Mouse (Mus musculus) liver, adult 2 months (tissue): ENCODE results near the gene Actn1. TPM values are rescaled to one million over a fixed set of nuclear protein-coding genes. Genes with fewer than 3 reads are reported as not detected.

Experiments used
- DNase-seq: peaks from one replicate; pipeline ENCODE4 v3.0.0-alpha.2; 2011; ENCODE audit warnings: low read depth, low spot score; ENCODE audit errors: extremely low read depth
- H3K27ac ChIP-seq: fragments of 200-500 bp; replicated peaks from 2 replicates; pipeline ENCODE4 v1.5.1; 2012; ENCODE audit warnings: low read depth, mild to moderate bottlenecking, control low read depth, inconsistent platforms, low read length; ENCODE audit not compliant: insufficient read depth
- H3K27me3 ChIP-seq: fragments of 200-500 bp; 2 replicates; pipeline ENCODE4 v1.6.1; 2012; ENCODE audit warnings: mild to moderate bottlenecking, moderate library complexity, low read length, inconsistent platforms; ENCODE audit not compliant: control insufficient read depth, insufficient read depth
- H3K36me3 ChIP-seq: fragments of 200-500 bp; 2 replicates; pipeline ENCODE4 v1.6.1; 2012; ENCODE audit warnings: low read length, inconsistent platforms; ENCODE audit not compliant: control insufficient read depth, insufficient read depth
- H3K4me1 ChIP-seq: fragments of 200-500 bp; 2 replicates; pipeline ENCODE4 v1.6.1; 2011; ENCODE audit warnings: low read length; ENCODE audit not compliant: control insufficient read depth, insufficient read depth
- H3K4me3 ChIP-seq: fragments of 200-500 bp; 2 replicates; pipeline ENCODE4 v1.5.1; 2011; ENCODE audit warnings: low read depth, mild to moderate bottlenecking, control low read depth, low read length, moderate library complexity; ENCODE audit not compliant: insufficient read depth
- H3K79me2 ChIP-seq: fragments of 200-500 bp; 2 replicates; pipeline ENCODE4 v1.6.1; 2012; ENCODE audit warnings: inconsistent platforms, mild to moderate bottlenecking, low read length, moderate library complexity; ENCODE audit not compliant: control insufficient read depth, insufficient read depth
- H3K9ac ChIP-seq: fragments of 200-500 bp; 2 replicates; pipeline ENCODE4 v1.6.1; 2012; ENCODE audit warnings: low read depth, mild to moderate bottlenecking, control low read depth, inconsistent platforms, low read length
- CTCF ChIP-seq: fragments of 200-500 bp; IDR thresholded peaks from 2 replicates; pipeline ENCODE4 v1.5.1; 2011; ENCODE audit warnings: low read depth, low read length, control low read depth
- POLR2A ChIP-seq: fragments of 200-500 bp; IDR thresholded peaks from 2 replicates; pipeline ENCODE4 v1.6.1; 2011; ENCODE audit warnings: low read length, control low read depth; ENCODE audit not compliant: insufficient read depth; ENCODE audit errors: extremely low read depth
- WGBS: fragments of 180-500 bp; shearing (Covaris S2); methylation state at CpG from one replicate; pipeline ENCODE4 v1.1.7; 2018; 5-methylcytosine and 5-hydroxymethylcytosine counted together
- polyA plus RNA-seq: library from polyadenylated mRNA; depleted of rRNA; stranded (reverse); fragments of >200 nt; gene quantifications from 2 replicates; pipeline ENCODE4 v1.2.3, GENCODE M21; 2012
- total RNA-seq: library from RNA; depleted of rRNA; stranded (reverse); fragments of >200 nt; gene quantifications from 2 replicates; pipeline ENCODE4 v1.2.3, GENCODE M21; 2014

The Actn1 gene
- total and polyA plus RNA-seq, 2 experiments: 15.4 to 17.6 TPM

GRCm38 (mm10) chr12:80166651-80167050, 93.5 kb downstream of the Actn1 start:
- Histone ChIP-seq H3K79me2 (no peaks in the 10 kb centered on the region), H3K27ac (no peak overlapping the region), H3K4me3 (no peak overlapping the region), H3K27me3 (no peaks in the 10 kb centered on the region), H3K9ac (no peak overlapping the region), H3K36me3 (peaks cover 2% of the 10 kb centered on the region; the same call in 1 of the 2 replicates), H3K4me1 (no peaks in the 10 kb centered on the region)
- DNase-seq: no peak
- no peak for TF ChIP-seq CTCF
- TF ChIP-seq POLR2A: no peak
- 85% methylated on average over 4 of the region's 4 CpGs for WGBS

DNA sequence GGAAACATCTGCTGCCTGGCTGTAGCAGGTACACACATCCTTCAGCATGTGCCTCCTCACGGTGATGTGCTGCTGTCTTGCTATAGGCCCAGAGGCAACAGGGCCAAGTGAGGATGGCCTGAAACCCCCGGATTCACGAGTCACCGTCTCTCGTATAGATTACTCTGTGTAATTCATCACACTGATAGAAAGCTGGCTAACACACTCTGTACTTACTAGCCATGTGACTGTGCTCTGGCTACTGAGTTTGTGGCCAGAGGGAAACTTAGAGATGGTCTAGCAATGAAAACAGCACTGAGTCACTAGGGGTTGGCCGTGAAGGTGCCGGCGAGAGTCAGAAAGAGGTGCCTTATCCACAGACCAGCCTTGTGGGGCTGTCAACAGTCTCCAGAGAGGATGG, 95.6 kb downstream of the Actn1 start:
- no peaks in the 10 kb centered on the region for H3K27me3 ChIP-seq
- H3K27ac ChIP-seq: no peak overlapping the region
- TF ChIP-seq POLR2A (no peak), CTCF (no peak)
- no peaks in the 10 kb centered on the region for H3K4me1 ChIP-seq
- H3K4me3 ChIP-seq: no peak overlapping the region
- 96% methylated on average over 8 of the region's 8 CpGs for WGBS
- H3K36me3 ChIP-seq: no peaks in the 10 kb centered on the region
- no peaks in the 10 kb centered on the region for H3K79me2 ChIP-seq
- H3K9ac ChIP-seq: no peak overlapping the region
- no peak for DNase-seq

DNA sequence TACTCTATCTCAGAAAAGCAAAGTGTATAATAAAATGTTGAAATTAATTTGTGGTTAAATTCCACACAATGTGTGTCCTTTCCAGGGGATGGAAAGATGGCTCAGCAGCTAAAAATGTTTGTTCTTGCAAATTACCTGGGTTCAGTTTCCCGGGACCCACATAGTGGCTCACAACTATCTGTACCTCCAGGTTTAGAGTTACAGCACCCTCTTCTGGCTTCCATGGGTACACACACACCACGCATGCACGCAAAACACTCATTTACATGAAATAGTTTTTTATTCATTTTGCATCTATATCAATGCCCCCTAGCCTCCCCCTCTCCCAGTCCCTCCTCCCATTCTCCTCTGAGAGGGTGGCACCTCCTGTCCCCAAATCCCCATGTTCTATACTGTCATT, 97.7 kb downstream of the Actn1 start:
- WGBS: 84% methylated on average over 3 of the region's 3 CpGs
- no peak for DNase-seq
- TF ChIP-seq CTCF (no peak), POLR2A (no peak)

DNA sequence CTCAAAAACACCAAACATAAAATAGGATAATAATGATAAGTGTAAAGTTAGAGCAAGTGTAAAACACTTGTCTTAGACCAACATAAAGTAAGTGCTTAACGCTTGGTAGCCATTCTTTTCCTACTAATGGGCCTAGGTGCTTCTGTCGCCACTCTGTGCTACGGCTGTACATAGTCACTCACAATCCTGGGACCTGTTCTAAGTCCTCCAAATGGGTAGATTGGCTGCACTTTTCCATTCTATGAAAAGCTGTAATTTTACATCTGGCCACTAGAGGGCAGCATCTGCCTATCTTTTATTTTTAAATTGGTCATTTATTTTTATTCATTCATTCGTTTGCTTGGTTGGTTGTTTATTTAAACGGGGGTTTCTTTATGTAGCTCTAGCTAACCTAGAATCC, 102.5 kb downstream of the Actn1 start:
- Histone ChIP-seq H3K27me3 (no peaks in the 10 kb centered on the region), H3K4me3 (no peak overlapping the region), H3K36me3 (no peaks in the 10 kb centered on the region), H3K4me1 (no peaks in the 10 kb centered on the region), H3K79me2 (no peaks in the 10 kb centered on the region), H3K27ac (no peak overlapping the region), H3K9ac (no peak overlapping the region)
- WGBS: 7% methylated on average over 5 of the region's 5 CpGs
- peak; percentile 38 for DNase-seq
- no peak for TF ChIP-seq POLR2A
- peak; percentile 33; the same call in 1 of the 2 replicates for TF ChIP-seq CTCF

More for the DNA sequence above, 97.7 kb downstream of the Actn1 start:
- no peaks in the 10 kb centered on the region for H3K27me3 ChIP-seq
- H3K79me2 ChIP-seq: no peaks in the 10 kb centered on the region
- no peaks in the 10 kb centered on the region for H3K4me1 ChIP-seq
- H3K9ac ChIP-seq: no peak overlapping the region
- H3K36me3 ChIP-seq: no peaks in the 10 kb centered on the region
- no peak overlapping the region for H3K27ac ChIP-seq
- H3K4me3 ChIP-seq: no peak overlapping the region

DNA sequence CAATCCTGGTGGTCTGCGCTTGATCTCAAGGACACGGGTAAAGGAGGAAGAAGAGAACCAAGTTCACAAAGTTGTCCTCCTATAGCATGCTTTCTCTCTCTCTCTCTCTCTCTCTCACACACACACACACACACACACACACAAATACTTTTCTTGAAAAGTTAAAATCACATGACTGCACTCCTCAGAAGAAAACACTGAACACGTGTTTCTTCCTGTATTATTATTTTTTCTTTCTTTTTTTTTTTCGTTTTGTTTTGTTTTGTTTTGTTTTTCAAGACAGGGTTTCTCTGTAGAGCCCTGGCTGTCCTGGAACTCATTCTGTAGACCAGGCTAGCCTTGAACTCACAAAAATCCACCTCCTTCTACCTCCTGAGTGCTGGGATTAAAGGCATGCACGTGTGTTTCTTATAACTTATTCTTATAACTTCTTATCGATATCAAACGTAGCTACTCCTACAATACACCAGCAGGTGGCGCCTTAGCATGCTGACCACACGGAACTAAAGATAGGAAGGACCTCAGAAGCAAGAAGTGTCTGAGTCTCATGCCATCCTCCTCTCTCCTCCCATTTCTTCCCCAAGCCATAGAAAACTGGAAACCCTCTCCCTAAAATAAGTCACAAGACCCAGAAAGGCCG, 106.4 kb downstream of the Actn1 start:
- peak; percentile 63 for DNase-seq

GRCm38 (mm10) chr12:80153078-80153477, 107.1 kb downstream of the Actn1 start:
- no peak overlapping the region for H3K4me3 ChIP-seq
- no peaks in the 10 kb centered on the region for H3K4me1 ChIP-seq
- no peaks in the 10 kb centered on the region for H3K27me3 ChIP-seq
- no peak for DNase-seq
- no peaks in the 10 kb centered on the region for H3K79me2 ChIP-seq
- no peak for TF ChIP-seq POLR2A
- peak; percentile 24; the same call in 1 of the 2 replicates for TF ChIP-seq CTCF
- H3K36me3 ChIP-seq: no peaks in the 10 kb centered on the region
- WGBS: 88% methylated on average over 6 of the region's 6 CpGs
- no peak overlapping the region for H3K9ac ChIP-seq
- no peak overlapping the region for H3K27ac ChIP-seq

More for the DNA sequence above, 106.4 kb downstream of the Actn1 start:
- no peaks in the 10 kb centered on the region for H3K79me2 ChIP-seq
- no peaks in the 10 kb centered on the region for H3K4me1 ChIP-seq
- TF ChIP-seq POLR2A (no peak), CTCF (peak; percentile 63)
- no peak overlapping the region for H3K4me3 ChIP-seq
- no peaks in the 10 kb centered on the region for H3K36me3 ChIP-seq
- no peaks in the 10 kb centered on the region for H3K27me3 ChIP-seq
- no peak overlapping the region for H3K9ac ChIP-seq
- no peak overlapping the region for H3K27ac ChIP-seq
- WGBS: 39% methylated on average over 10 of the region's 10 CpGs
